Mouse (Mus musculus) granulocyte monocyte progenitor cell, adult 5-6 weeks (primary cell): ENCODE data around the gene Prkca. TPM values are rescaled to one million over a fixed set of nuclear protein-coding genes. Genes with fewer than 3 reads are reported as not detected.

Experiments used
- ATAC-seq: replicated peaks from 2 replicates; pipeline ENCODE4 v1.8.0; 2016; ENCODE audit warnings: mild to moderate bottlenecking, moderate TSS enrichment, inconsistent platforms; ENCODE audit not compliant: poor library complexity, severe bottlenecking
- total RNA-seq, 2 experiments: library from RNA; stranded (forward) in 1 of 2; stranded (reverse) in 1 of 2; fragments of 200-712, 200-1000 nt in 1 of 2; fragments of >200 nt in 1 of 2; fragmentation: Nextera tagmentation in 1 of 2; gene quantifications; 2 replicates each; pipeline ENCODE4 v1.2.3; 2014 to 2017

The Prkca gene
- total RNA-seq, 2 experiments from 2014 or later, result 2.2 to 6.1 TPM

- no peak for ATAC-seq
Observed at GRCm38 (mm10) chr11:108215466-108215865, 128.3 kb downstream of the Prkca start.

GRCm38 (mm10) chr11:108214521-108215223, 129.1 kb downstream of the Prkca start:
- ATAC-seq, result 0 out of 2 replicates have a peak, but pooled peaks have one; percentile 27

GRCm38 (mm10) chr11:108213783-108214182, 129.9 kb downstream of the Prkca start:
- ATAC-seq, result no peak

- no peak for ATAC-seq
Observed at GRCm38 (mm10) chr11:108212638-108213037, 131.1 kb downstream of the Prkca start.

- no peak for ATAC-seq
Observed at GRCm38 (mm10) chr11:108212030-108212429, 131.7 kb downstream of the Prkca start.

GRCm38 (mm10) chr11:108210749-108211148, 133.0 kb downstream of the Prkca start:
- ATAC-seq, result no peak

GRCm38 (mm10) chr11:108206602-108207001, 137.1 kb downstream of the Prkca start:
- ATAC-seq, result no peak

GRCm38 (mm10) chr11:108204895-108205248, 138.9 kb downstream of the Prkca start:
- no peak for ATAC-seq

GRCm38 (mm10) chr11:108204202-108204894, 139.4 kb downstream of the Prkca start:
- ATAC-seq, result no peak

GRCm38 (mm10) chr11:108202835-108203234, 140.9 kb downstream of the Prkca start:
- no peak for ATAC-seq

GRCm38 (mm10) chr11:108200679-108201586, 142.8 kb downstream of the Prkca start:
- ATAC-seq, result no peak

GRCm38 (mm10) chr11:108199429-108199985, 144.2 kb downstream of the Prkca start:
- ATAC-seq, result no peak

- ATAC-seq, result no peak
Observed at GRCm38 (mm10) chr11:108198592-108198991, 145.1 kb downstream of the Prkca start.

- no peak for ATAC-seq
Observed at GRCm38 (mm10) chr11:108197427-108198218, 146.1 kb downstream of the Prkca start.

- ATAC-seq, result no peak
Observed at GRCm38 (mm10) chr11:108196796-108197195, 146.9 kb downstream of the Prkca start.

- no peak for ATAC-seq
Observed at GRCm38 (mm10) chr11:108190298-108190697, 153.4 kb downstream of the Prkca start.

- no peak for ATAC-seq
Observed at GRCm38 (mm10) chr11:108189362-108189761, 154.4 kb downstream of the Prkca start.

- no peak for ATAC-seq
Observed at GRCm38 (mm10) chr11:108182421-108182820, 161.3 kb downstream of the Prkca start.

- ATAC-seq, result no peak
Observed at GRCm38 (mm10) chr11:108181012-108181713, 162.6 kb downstream of the Prkca start.
